Mouse (Mus musculus): ENCODE data around the gene Tgif1. TPM values are rescaled to one million over a fixed set of nuclear protein-coding genes. Genes with fewer than 3 reads are reported as not detected.
A peak's percentile ranks its signal among the peaks of the same experiment; 100 is the strongest.

Gene Tgif1
- polyA plus RNA-seq, 1 experiment from 2014 or later, result 35.6 TPM

- no peaks in the 10 kb centered on the region for H3K9me3 ChIP-seq (ENCODE audit: control insufficient read depth, low read length)
- peak overlapping the region; percentile 87 for H3K9ac ChIP-seq (ENCODE audit: low read length)
- 0% methylated on average over 29 of the region's 29 CpGs for WGBS
- DNase-seq (ENCODE audit: low spot score) (peak; percentile 71), ATAC-seq (ENCODE audit: low FRiP score, low TSS enrichment) (0 out of 2 replicates have a peak, but pooled peaks have one; percentile 8)
- no peaks in the 10 kb centered on the region for H3K27me3 ChIP-seq (ENCODE audit: control insufficient read depth, insufficient read depth, low read length)
- peak overlapping the region; percentile 97 for H3K4me2 ChIP-seq (replicated peaks; ENCODE audit: low read depth)
- H3K27ac ChIP-seq (replicated peaks), result peak overlapping the region; percentile 98
- no peaks in the 10 kb centered on the region for H3K4me1 ChIP-seq (replicated peaks; ENCODE audit: control insufficient read depth, insufficient read depth)
- TF ChIP-seq EP300 (optimal IDR thresholded peaks at IDR 0.05), result no peak
- peak; percentile 38 for TF ChIP-seq CTCF (IDR thresholded peaks at IDR 0.05; ENCODE audit: low read depth)
- H3K36me3 ChIP-seq (ENCODE audit: control insufficient read depth, insufficient read depth, low read length), result no peaks in the 10 kb centered on the region
- H3K4me3 ChIP-seq (ENCODE audit: low read depth, low read length), result peak overlapping the region; percentile 66
Measured at GRCm38 (mm10) chr17:70852011-70852685, 1.2 kb downstream of the Tgif1 start.

GRCm38 (mm10) chr17:70850996-70851991 lies 2.1 kb downstream of the Tgif1 start:
- H3K27ac ChIP-seq (replicated peaks), result peak overlapping the region; percentile 98
- peaks cover 2% of the 10 kb centered on the region; the same call in 1 of the 2 replicates for H3K4me1 ChIP-seq (replicated peaks; ENCODE audit: control insufficient read depth, insufficient read depth)
- WGBS, result under 1% methylated on average over 48 of the region's 54 CpGs
- H3K36me3 ChIP-seq (ENCODE audit: control insufficient read depth, insufficient read depth, low read length), result no peaks in the 10 kb centered on the region
- H3K9ac ChIP-seq (ENCODE audit: low read length), result peak overlapping the region; percentile 87
- peak; percentile 85 for DNase-seq (ENCODE audit: low spot score)
- peak overlapping the region; percentile 66 for H3K4me3 ChIP-seq (ENCODE audit: low read depth, low read length)
- TF ChIP-seq CTCF (IDR thresholded peaks at IDR 0.05; ENCODE audit: low read depth), result no peak
- TF ChIP-seq EP300 (optimal IDR thresholded peaks at IDR 0.05), result no peak
- H3K4me2 ChIP-seq (replicated peaks; ENCODE audit: low read depth), result peak overlapping the region; percentile 97
- ATAC-seq (ENCODE audit: low FRiP score, low TSS enrichment), result peak; percentile 63
- H3K9me3 ChIP-seq (ENCODE audit: control insufficient read depth, low read length), result no peaks in the 10 kb centered on the region
- no peaks in the 10 kb centered on the region for H3K27me3 ChIP-seq (ENCODE audit: control insufficient read depth, insufficient read depth, low read length)

GRCm38 (mm10) chr17:70850233-70850995 lies 2.9 kb downstream of the Tgif1 start:
- Histone ChIP-seq H3K4me1 (replicated peaks; ENCODE audit: control insufficient read depth, insufficient read depth) (peaks cover 4% of the 10 kb centered on the region), H3K9me3 (ENCODE audit: control insufficient read depth, low read length) (no peaks in the 10 kb centered on the region), H3K9ac (ENCODE audit: low read length) (peak overlapping the region; percentile 87), H3K36me3 (ENCODE audit: control insufficient read depth, insufficient read depth, low read length) (no peaks in the 10 kb centered on the region), H3K27me3 (ENCODE audit: control insufficient read depth, insufficient read depth, low read length) (no peaks in the 10 kb centered on the region), H3K27ac (replicated peaks) (peak overlapping the region; percentile 98), H3K4me3 (ENCODE audit: low read depth, low read length) (peak overlapping the region; percentile 66), H3K4me2 (replicated peaks; ENCODE audit: low read depth) (peak overlapping the region; percentile 97)
- DNase-seq (ENCODE audit: low spot score) (peak; percentile 79), ATAC-seq (ENCODE audit: low FRiP score, low TSS enrichment) (no peak)
- under 1% methylated on average over 40 of the region's 40 CpGs for WGBS
- TF ChIP-seq EP300 (optimal IDR thresholded peaks at IDR 0.05), result no peak

- TF ChIP-seq CTCF (IDR thresholded peaks at IDR 0.05; ENCODE audit: low read depth), result peak; percentile 48; the same call in 1 of the 2 replicates
- peak; percentile 70 for TF ChIP-seq EP300 (optimal IDR thresholded peaks at IDR 0.05)
- Histone ChIP-seq H3K4me2 (replicated peaks; ENCODE audit: low read depth) (peak overlapping the region; percentile 97), H3K36me3 (ENCODE audit: control insufficient read depth, insufficient read depth, low read length) (peaks cover 7% of the 10 kb centered on the region; the same call in 1 of the 2 replicates), H3K27me3 (ENCODE audit: control insufficient read depth, insufficient read depth, low read length) (no peaks in the 10 kb centered on the region), H3K4me1 (replicated peaks; ENCODE audit: control insufficient read depth, insufficient read depth) (peaks cover 4% of the 10 kb centered on the region), H3K27ac (replicated peaks) (peak overlapping the region; percentile 98), H3K9me3 (ENCODE audit: control insufficient read depth, low read length) (no peaks in the 10 kb centered on the region), H3K4me3 (ENCODE audit: low read depth, low read length) (peak overlapping the region; percentile 66), H3K9ac (ENCODE audit: low read length) (peak overlapping the region; percentile 87)
- under 1% methylated on average over 33 of the region's 33 CpGs for WGBS
- no peak for ATAC-seq (ENCODE audit: low FRiP score, low TSS enrichment)
- peak; percentile 92 for DNase-seq (ENCODE audit: low spot score)
Measured at GRCm38 (mm10) chr17:70849399-70850232, 3.7 kb downstream of the Tgif1 start.

Data from stomach, postnatal 0 days (tissue).